Mouse (Mus musculus): ENCODE data around the gene Raet1e.
"Not testable (repeated sequence)": the region's sequence is repeated elsewhere in the genome, so short reads cannot be mapped to it uniquely, and the experiment has no call there.

Raet1e gene

GRCm38 (mm10) chr10:22274445-22275057 lies 116.2 kb downstream of the Raet1e start:
- DNase-seq, result no peak

GRCm38 (mm10) chr10:22278468-22278867 lies 120.1 kb downstream of the Raet1e start:
- DNase-seq, result not testable (repeated sequence)

GRCm38 (mm10) chr10:22282816-22283215 lies 124.4 kb downstream of the Raet1e start:
- no peak for DNase-seq

- DNase-seq, result no peak
Measured at GRCm38 (mm10) chr10:22295676-22296075, 137.3 kb downstream of the Raet1e start.

- DNase-seq, result no peak
Measured at GRCm38 (mm10) chr10:22297033-22297762, 138.8 kb downstream of the Raet1e start.

- DNase-seq, result no peak
Measured at GRCm38 (mm10) chr10:22297766-22298461, 139.5 kb downstream of the Raet1e start.

GRCm38 (mm10) chr10:22299324-22299723 lies 141.0 kb downstream of the Raet1e start:
- no peak for DNase-seq

GRCm38 (mm10) chr10:22301641-22302040 lies 143.3 kb downstream of the Raet1e start:
- DNase-seq, result peak in 1 of 2 experiments; percentile 0

GRCm38 (mm10) chr10:22302344-22303057 lies 144.1 kb downstream of the Raet1e start:
- peak in 1 of 2 experiments; percentile 1 for DNase-seq

- no peak for DNase-seq
Measured at GRCm38 (mm10) chr10:22303736-22304135, 145.4 kb downstream of the Raet1e start.

GRCm38 (mm10) chr10:22305801-22306200 lies 147.4 kb downstream of the Raet1e start:
- no peak for DNase-seq

GRCm38 (mm10) chr10:22306452-22306851 lies 148.1 kb downstream of the Raet1e start:
- peak; percentile 2 to 21 for DNase-seq

GRCm38 (mm10) chr10:22308221-22308620 lies 149.9 kb downstream of the Raet1e start:
- DNase-seq, result no peak

- DNase-seq, result no peak
Measured at GRCm38 (mm10) chr10:22322858-22323257, 164.5 kb downstream of the Raet1e start.

GRCm38 (mm10) chr10:22345721-22346120 lies 187.4 kb downstream of the Raet1e start:
- not testable (repeated sequence) for DNase-seq

- DNase-seq, result peak in 1 of 2 experiments; percentile 1
Measured at GRCm38 (mm10) chr10:22353548-22354195, 195.3 kb downstream of the Raet1e start.

GRCm38 (mm10) chr10:22354196-22354574 lies 195.8 kb downstream of the Raet1e start:
- not testable (repeated sequence) for DNase-seq

- DNase-seq, result not testable (repeated sequence)
Measured at GRCm38 (mm10) chr10:22357373-22357772, 199.0 kb downstream of the Raet1e start.

- not testable (repeated sequence) for DNase-seq
Measured at GRCm38 (mm10) chr10:22360252-22360651, 201.9 kb downstream of the Raet1e start, which contains the start of gene Raet1d. Gene Raet1d, plus strand, starts transcription at chr10:22360552.

- DNase-seq, result not testable (repeated sequence)
Measured at GRCm38 (mm10) chr10:22360957-22361356, 202.6 kb downstream of the Raet1e start.

- DNase-seq, result not testable (repeated sequence)
Measured at GRCm38 (mm10) chr10:22361415-22362352, 203.3 kb downstream of the Raet1e start.

All from lung, adult 18-20 months (tissue).